Mouse (Mus musculus): ENCODE measurements around the gene Erbb4. TPM values are rescaled to one million over a fixed set of nuclear protein-coding genes. Genes with fewer than 3 reads are reported as not detected.

The Erbb4 gene
- polyA plus RNA-seq, 1 experiment from 2014 or later: 10.2 TPM

DNA sequence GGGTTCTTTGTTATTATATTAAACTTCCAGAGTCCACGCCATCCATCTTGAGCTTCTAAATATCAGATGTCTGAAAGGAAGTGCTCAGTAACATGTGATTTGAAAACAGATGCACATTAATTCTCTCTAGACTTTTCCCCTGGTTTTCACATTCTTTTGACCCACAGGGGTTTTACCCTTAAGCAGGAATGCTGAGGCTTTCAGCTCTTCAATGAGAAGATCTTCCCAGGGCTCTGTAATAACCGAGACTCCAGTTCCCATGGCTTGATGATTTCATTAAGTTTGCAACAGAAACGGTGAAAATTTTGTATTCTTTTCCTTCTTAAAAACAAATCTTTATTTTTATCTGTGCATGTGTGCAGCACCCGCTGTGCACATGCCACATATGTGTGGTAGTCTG, 1051.4 kb downstream of the Erbb4 start:
- ATAC-seq (ENCODE audit: low FRiP score): no peak
- no peak for DNase-seq (ENCODE audit: low spot score)
- Histone ChIP-seq H3K36me3 (ENCODE audit: control insufficient read depth, insufficient read depth, low read length) (no peaks in the 10 kb centered on the region), H3K4me3 (ENCODE audit: low read depth, low read length) (no peak overlapping the region), H3K27me3 (ENCODE audit: control insufficient read depth, insufficient read depth, low read length) (no peaks in the 10 kb centered on the region), H3K9ac (ENCODE audit: low read depth, low read length) (no peak overlapping the region), H3K4me1 (replicated peaks; ENCODE audit: control insufficient read depth, insufficient read depth, low read length) (no peaks in the 10 kb centered on the region), H3K27ac (ENCODE audit: low read depth, low read length) (no peak overlapping the region), H3K4me2 (replicated peaks; ENCODE audit: low read depth, low read length) (no peak overlapping the region), H3K9me3 (ENCODE audit: control insufficient read depth, low read length) (no peaks in the 10 kb centered on the region)
- 75% methylated on average over 4 of the region's 4 CpGs for WGBS

DNA sequence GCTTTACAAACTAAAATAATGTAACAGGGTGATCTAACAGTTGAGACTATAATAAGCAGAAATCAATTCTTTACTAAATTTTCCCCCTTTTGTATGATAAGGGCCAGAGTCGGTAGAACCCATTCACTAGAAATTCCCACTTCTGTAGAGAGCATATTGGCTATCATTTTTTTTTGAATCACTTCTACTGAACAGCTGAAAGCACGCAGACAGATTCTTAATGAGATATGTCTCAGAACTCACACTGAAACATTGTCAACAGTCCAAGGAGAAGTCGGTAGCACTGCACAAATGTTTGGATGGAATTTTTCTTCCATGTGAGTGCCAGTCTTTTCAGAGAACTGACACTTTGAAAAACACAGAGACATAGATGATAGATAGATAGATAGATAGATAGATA, 1053.1 kb downstream of the Erbb4 start:
- H3K4me3 ChIP-seq (ENCODE audit: low read depth, low read length): no peak overlapping the region
- no peak overlapping the region for H3K4me2 ChIP-seq (replicated peaks; ENCODE audit: low read depth, low read length)
- H3K9ac ChIP-seq (ENCODE audit: low read depth, low read length): no peak overlapping the region
- no peaks in the 10 kb centered on the region for H3K4me1 ChIP-seq (replicated peaks; ENCODE audit: control insufficient read depth, insufficient read depth, low read length)
- ATAC-seq (ENCODE audit: low FRiP score): no peak
- DNase-seq (ENCODE audit: low spot score): no peak
- H3K27me3 ChIP-seq (ENCODE audit: control insufficient read depth, insufficient read depth, low read length): no peaks in the 10 kb centered on the region
- no peaks in the 10 kb centered on the region for H3K9me3 ChIP-seq (ENCODE audit: control insufficient read depth, low read length)
- no peaks in the 10 kb centered on the region for H3K36me3 ChIP-seq (ENCODE audit: control insufficient read depth, insufficient read depth, low read length)
- H3K27ac ChIP-seq (ENCODE audit: low read depth, low read length): no peak overlapping the region
- 89% methylated on average over 3 of the region's 3 CpGs for WGBS

DNA sequence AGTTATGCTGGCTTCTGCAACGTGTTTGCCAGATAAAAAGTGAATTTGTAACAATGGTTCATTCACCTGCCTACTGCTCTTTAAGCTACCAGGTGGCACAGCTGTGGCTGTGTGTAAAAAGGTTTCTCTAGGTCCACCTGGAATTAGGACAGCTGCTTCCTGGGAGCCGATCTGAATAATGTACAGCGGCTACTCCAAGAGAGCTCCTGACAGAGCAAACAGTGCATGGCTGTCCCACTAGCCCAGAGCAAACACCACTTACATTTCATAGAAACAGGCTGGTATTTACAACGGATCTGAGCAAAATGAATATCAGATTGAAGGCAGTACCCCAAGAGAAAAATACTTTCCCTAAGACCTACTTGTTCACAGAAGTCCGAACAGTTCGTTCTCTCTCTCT, 1058.0 kb downstream of the Erbb4 start:
- no peaks in the 10 kb centered on the region for H3K4me1 ChIP-seq (replicated peaks; ENCODE audit: control insufficient read depth, insufficient read depth, low read length)
- H3K27ac ChIP-seq (ENCODE audit: low read depth, low read length): no peak overlapping the region
- no peak overlapping the region for H3K4me3 ChIP-seq (ENCODE audit: low read depth, low read length)
- H3K36me3 ChIP-seq (ENCODE audit: control insufficient read depth, insufficient read depth, low read length): no peaks in the 10 kb centered on the region
- no peaks in the 10 kb centered on the region for H3K9me3 ChIP-seq (ENCODE audit: control insufficient read depth, low read length)
- H3K27me3 ChIP-seq (ENCODE audit: control insufficient read depth, insufficient read depth, low read length): no peaks in the 10 kb centered on the region
- H3K4me2 ChIP-seq (replicated peaks; ENCODE audit: low read depth, low read length): no peak overlapping the region
- H3K9ac ChIP-seq (ENCODE audit: low read depth, low read length): no peak overlapping the region
- no peak for DNase-seq (ENCODE audit: low spot score)
- ATAC-seq (ENCODE audit: low FRiP score): no peak
- WGBS: 70% methylated on average over 6 of the region's 6 CpGs

DNA sequence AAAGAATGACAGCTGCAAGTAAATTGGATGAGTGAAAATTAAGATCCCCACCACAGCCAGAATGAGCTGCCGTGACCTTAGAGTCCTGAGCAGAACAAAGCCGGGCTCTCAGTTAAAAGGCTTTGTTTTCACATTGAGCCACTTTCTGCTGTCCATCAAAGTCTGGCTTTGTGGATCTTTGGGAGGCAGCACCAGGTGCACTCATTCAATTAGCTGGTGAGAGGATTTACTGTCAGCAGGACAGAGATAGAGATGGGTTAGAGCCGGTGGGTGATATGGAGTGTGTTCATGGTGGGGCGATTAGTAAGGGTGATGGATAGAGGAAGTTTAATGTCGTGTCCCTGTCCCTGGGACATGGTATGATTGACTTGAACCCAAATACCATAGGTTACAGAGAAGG, 1060.7 kb downstream of the Erbb4 start:
- Histone ChIP-seq H3K4me1 (replicated peaks; ENCODE audit: control insufficient read depth, insufficient read depth, low read length) (no peaks in the 10 kb centered on the region), H3K4me3 (ENCODE audit: low read depth, low read length) (no peak overlapping the region), H3K27ac (ENCODE audit: low read depth, low read length) (peak overlapping the region; percentile 71), H3K9me3 (ENCODE audit: control insufficient read depth, low read length) (no peaks in the 10 kb centered on the region), H3K9ac (ENCODE audit: low read depth, low read length) (peak overlapping the region; percentile 23; the same call in 1 of the 2 replicates), H3K4me2 (replicated peaks; ENCODE audit: low read depth, low read length) (peak overlapping the region; percentile 29), H3K36me3 (ENCODE audit: control insufficient read depth, insufficient read depth, low read length) (no peaks in the 10 kb centered on the region), H3K27me3 (ENCODE audit: control insufficient read depth, insufficient read depth, low read length) (no peaks in the 10 kb centered on the region)
- 7% methylated on average over 5 of the region's 5 CpGs for WGBS
- DNase-seq (ENCODE audit: low spot score) (peak; percentile 69), ATAC-seq (ENCODE audit: low FRiP score) (peak; percentile 91)

DNA sequence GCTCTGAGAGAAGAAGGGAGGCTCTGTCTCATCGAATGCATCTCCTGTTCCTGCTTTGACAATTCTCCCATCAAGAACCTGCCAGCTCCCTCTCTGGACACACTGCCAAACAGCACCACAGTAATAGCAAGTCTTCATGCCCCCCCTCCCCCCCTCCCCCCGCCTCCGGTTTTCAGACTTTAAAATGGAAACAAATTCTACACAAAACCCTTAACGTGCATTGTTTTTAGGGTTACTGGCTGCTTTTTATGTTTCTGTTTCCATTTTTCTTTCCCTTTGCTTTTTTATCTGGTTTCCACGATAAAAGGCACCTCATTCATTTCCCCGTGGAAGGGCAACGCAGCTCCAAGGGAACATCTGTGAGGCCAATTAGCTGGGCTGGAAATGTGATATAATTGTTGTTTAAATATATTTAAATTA, 1061.3 kb downstream of the Erbb4 start:
- no peaks in the 10 kb centered on the region for H3K36me3 ChIP-seq (ENCODE audit: control insufficient read depth, insufficient read depth, low read length)
- no peaks in the 10 kb centered on the region for H3K4me1 ChIP-seq (replicated peaks; ENCODE audit: control insufficient read depth, insufficient read depth, low read length)
- no peaks in the 10 kb centered on the region for H3K27me3 ChIP-seq (ENCODE audit: control insufficient read depth, insufficient read depth, low read length)
- no peaks in the 10 kb centered on the region for H3K9me3 ChIP-seq (ENCODE audit: control insufficient read depth, low read length)
- peak; percentile 81 for ATAC-seq (ENCODE audit: low FRiP score)
- peak overlapping the region; percentile 71 for H3K27ac ChIP-seq (ENCODE audit: low read depth, low read length)
- 3% methylated on average over 7 of the region's 7 CpGs for WGBS
- peak overlapping the region; percentile 29 for H3K4me2 ChIP-seq (replicated peaks; ENCODE audit: low read depth, low read length)
- peak overlapping the region; percentile 23; the same call in 1 of the 2 replicates for H3K9ac ChIP-seq (ENCODE audit: low read depth, low read length)
- DNase-seq (ENCODE audit: low spot score): peak; percentile 56
- H3K4me3 ChIP-seq (ENCODE audit: low read depth, low read length): peak overlapping the region; percentile 25; the same call in 1 of the 2 replicates

DNA sequence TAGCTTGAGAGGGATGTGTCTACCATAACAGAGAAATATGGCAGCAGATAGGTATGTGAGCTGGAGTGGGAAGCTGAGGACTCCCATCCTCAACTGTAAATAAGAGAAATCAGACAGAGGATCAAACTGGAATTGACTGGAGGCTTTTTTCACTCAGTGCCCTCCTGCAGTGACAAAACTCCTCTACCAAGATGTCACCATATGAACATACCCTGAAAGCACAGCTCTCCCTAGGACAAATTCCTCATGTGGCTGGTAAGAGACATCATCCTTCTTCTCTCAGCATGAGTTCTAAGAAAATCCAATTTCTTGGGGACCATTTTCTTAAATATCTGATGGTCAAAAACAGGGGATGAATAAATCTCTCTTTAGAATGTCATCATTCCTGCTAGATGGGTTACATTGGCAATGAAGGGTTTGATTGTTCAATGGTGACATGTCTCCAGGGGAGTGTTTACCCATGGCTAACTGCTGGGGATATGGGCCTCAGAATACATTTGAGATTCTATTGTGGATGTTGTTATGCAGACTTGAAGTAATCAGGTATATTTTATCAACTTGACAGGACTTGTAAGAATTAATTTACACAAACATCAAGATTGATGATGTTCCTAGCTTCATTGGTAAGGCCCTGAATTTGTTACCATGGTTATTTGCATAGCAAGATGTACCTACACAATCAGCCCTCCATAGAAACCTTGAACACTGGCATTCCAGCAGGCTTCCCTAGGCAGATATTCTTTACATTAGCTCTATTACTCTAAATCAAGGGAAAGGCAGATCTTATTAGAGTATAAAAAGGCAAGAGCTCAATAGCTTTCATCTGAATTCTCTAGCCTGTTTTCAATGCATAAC, 1083.5 kb downstream of the Erbb4 start:
- ATAC-seq (ENCODE audit: low FRiP score): peak; percentile 71; the same call in 1 of the 2 replicates
- Histone ChIP-seq H3K27ac (ENCODE audit: low read depth, low read length) (no peak overlapping the region), H3K9ac (ENCODE audit: low read depth, low read length) (no peak overlapping the region)

DNA sequence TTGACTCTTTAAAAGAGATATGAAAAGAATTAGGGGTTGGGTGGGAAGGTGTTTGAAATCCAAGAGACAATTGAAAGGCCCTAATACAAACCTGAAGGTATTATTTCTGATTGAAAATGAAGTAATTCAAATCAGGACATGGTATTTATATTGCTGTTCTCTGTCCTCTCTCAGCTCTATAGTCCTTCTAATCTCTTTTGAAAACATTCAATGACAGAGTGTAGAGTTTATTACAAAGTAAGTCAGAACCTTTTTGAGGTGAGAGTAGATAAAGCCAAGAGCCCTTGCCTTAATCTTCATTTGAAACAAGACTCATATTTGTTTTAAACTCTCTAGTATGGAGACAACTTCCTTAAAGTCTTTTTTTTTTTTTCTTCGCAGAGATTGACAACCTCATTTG, 1087.8 kb downstream of the Erbb4 start:
- 91% methylated on average over 1 of the region's 1 CpGs for WGBS
- H3K9ac ChIP-seq (ENCODE audit: low read depth, low read length): no peak overlapping the region
- DNase-seq (ENCODE audit: low spot score) (no peak), ATAC-seq (ENCODE audit: low FRiP score) (no peak)
- H3K9me3 ChIP-seq (ENCODE audit: control insufficient read depth, low read length): no peaks in the 10 kb centered on the region
- no peak overlapping the region for H3K27ac ChIP-seq (ENCODE audit: low read depth, low read length)
- H3K36me3 ChIP-seq (ENCODE audit: control insufficient read depth, insufficient read depth, low read length): no peaks in the 10 kb centered on the region
- no peak overlapping the region for H3K4me3 ChIP-seq (ENCODE audit: low read depth, low read length)
- no peak overlapping the region for H3K4me2 ChIP-seq (replicated peaks; ENCODE audit: low read depth, low read length)
- no peaks in the 10 kb centered on the region for H3K27me3 ChIP-seq (ENCODE audit: control insufficient read depth, insufficient read depth, low read length)
- no peaks in the 10 kb centered on the region for H3K4me1 ChIP-seq (replicated peaks; ENCODE audit: control insufficient read depth, insufficient read depth, low read length)

More for the DNA sequence above, 1083.5 kb downstream of the Erbb4 start:
- no peaks in the 10 kb centered on the region for H3K27me3 ChIP-seq (ENCODE audit: control insufficient read depth, insufficient read depth, low read length)
- H3K9me3 ChIP-seq (ENCODE audit: control insufficient read depth, low read length): no peaks in the 10 kb centered on the region
- no peak for DNase-seq (ENCODE audit: low spot score)
- no peaks in the 10 kb centered on the region for H3K4me1 ChIP-seq (replicated peaks; ENCODE audit: control insufficient read depth, insufficient read depth, low read length)
- no peaks in the 10 kb centered on the region for H3K36me3 ChIP-seq (ENCODE audit: control insufficient read depth, insufficient read depth, low read length)
- H3K4me2 ChIP-seq (replicated peaks; ENCODE audit: low read depth, low read length): no peak overlapping the region
- H3K4me3 ChIP-seq (ENCODE audit: low read depth, low read length): no peak overlapping the region

DNA sequence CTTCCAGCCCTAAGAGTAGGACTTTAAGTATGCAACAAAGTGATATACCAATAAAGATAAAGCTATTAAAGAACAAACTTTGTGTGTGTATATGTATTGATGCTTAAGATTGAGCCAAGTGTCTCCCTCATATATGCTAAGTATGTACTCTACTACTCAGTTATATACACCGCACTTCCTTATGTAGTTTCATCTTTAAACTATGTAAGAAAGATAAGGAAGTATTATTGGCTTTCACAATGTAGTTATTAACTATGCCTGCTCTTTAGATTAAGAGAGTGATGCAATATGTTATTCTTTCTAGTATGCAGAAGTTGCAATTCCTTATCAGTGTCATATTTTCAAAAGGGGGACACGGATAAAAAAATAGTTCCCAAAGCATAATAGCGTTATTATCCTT, 1088.2 kb downstream of the Erbb4 start:
- Histone ChIP-seq H3K36me3 (ENCODE audit: control insufficient read depth, insufficient read depth, low read length) (no peaks in the 10 kb centered on the region), H3K4me3 (ENCODE audit: low read depth, low read length) (no peak overlapping the region), H3K4me2 (replicated peaks; ENCODE audit: low read depth, low read length) (no peak overlapping the region), H3K27ac (ENCODE audit: low read depth, low read length) (no peak overlapping the region), H3K9me3 (ENCODE audit: control insufficient read depth, low read length) (no peaks in the 10 kb centered on the region), H3K27me3 (ENCODE audit: control insufficient read depth, insufficient read depth, low read length) (no peaks in the 10 kb centered on the region), H3K4me1 (replicated peaks; ENCODE audit: control insufficient read depth, insufficient read depth, low read length) (no peaks in the 10 kb centered on the region), H3K9ac (ENCODE audit: low read depth, low read length) (no peak overlapping the region)
- 91% methylated on average over 3 of the region's 3 CpGs for WGBS
- no peak for DNase-seq (ENCODE audit: low spot score)
- no peak for ATAC-seq (ENCODE audit: low FRiP score)

Measured in hindbrain, embryonic 11.5 days (tissue).